Mouse (Mus musculus) Muller cell, postnatal 12 days (primary cell): ENCODE data around the gene Abhd10.
A peak's percentile ranks its signal among the peaks of the same experiment; 100 is the strongest.

Source experiments
- DNase-seq: peaks from one replicate; pipeline ENCODE4 v3.0.0-alpha.2; 2015; ENCODE audit errors: inconsistent ontology term

The Abhd10 gene

DNA sequence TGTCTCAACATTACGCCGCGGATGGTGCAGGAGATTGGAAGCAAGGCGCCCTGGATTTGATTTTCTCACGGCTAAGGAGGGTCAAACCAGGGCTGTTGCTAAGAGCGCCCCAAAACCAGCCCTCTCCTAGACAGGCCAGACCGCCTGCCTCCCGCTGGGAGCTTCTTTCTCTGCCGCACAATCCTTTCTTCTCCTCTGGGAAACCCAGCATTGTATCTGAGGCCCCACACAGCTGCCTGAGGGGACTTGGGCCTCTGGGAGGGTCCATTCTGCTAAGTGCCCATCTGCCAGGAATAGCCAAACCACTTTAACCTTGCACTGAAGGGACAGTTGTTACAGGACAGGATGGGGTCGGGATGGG, 18.0 kb downstream of the Abhd10 start:
- DNase-seq, result no peak

DNA sequence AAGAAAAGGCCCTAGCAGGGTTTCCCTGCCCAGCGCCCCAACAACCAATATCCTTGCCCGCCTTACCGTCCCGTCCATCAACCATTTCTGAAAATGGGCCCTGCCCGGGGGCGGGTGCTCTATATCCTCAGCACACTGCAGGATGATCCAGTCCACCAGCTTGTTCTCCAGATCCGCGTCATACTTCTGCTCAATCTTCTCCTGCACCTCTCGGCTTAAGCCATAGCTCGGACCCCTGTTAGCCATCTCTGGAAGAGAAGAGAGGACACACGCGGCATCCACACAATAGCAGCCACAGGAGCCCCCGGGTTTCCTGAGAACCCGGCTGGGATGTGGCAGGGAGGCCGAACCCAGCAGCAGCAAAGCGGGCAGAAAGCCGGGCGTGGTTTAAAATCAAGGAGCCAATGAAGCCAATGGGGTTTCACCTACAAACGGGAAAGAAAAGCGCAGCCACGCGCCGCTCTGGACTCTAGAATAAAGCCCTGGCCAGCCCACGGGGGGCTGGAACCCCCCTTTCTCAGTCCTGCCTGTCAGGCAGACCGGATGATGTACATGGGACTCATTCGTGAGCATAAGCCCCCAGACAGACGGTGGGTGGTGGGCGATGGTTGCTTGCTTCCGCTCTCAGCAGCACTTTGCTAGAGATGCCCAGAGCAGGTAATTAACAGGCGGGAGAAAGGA, 18.6 kb downstream of the Abhd10 start, which contains the start of gene Tagln3:
Gene Tagln3, minus strand, starts transcription at position 548 of the 681 bp plus-strand sequence.
- DNase-seq, result peak; percentile 51

- no peak for DNase-seq
These were observed 19.4 kb downstream of the Abhd10 start for GRCm38 (mm10) chr16:45723172-45723901.

- no peak for DNase-seq
These were observed 20.2 kb downstream of the Abhd10 start for GRCm38 (mm10) chr16:45722460-45722951.

DNA sequence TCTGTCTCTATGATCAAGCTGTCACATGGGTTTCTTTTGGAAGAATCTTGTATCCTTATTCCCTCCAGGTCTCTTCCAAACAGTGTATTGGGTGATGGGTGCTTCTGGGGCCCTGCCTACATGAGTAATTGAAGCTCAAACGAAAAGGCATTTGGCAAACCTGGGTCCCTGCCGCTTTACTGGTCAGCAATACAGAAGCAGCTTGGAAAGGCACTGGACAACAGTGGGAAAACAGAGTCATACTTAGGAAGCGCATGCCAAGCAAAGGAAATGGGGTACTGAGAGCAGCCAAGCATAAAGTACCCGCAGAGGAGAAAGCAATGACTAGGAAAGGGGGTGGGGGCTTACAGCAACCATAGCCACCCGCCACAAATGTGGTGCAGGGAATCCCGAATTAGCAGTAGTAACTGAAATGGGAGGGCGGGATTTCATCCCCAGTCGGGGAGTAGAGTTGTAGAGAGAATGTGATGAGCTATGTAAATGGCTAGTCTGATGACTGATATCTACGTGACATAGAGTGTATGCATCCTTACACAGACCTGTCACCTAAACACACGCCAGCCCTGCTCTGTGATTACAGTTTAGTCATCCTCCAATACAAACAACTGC, 22.6 kb downstream of the Abhd10 start:
- DNase-seq, result no peak

DNA sequence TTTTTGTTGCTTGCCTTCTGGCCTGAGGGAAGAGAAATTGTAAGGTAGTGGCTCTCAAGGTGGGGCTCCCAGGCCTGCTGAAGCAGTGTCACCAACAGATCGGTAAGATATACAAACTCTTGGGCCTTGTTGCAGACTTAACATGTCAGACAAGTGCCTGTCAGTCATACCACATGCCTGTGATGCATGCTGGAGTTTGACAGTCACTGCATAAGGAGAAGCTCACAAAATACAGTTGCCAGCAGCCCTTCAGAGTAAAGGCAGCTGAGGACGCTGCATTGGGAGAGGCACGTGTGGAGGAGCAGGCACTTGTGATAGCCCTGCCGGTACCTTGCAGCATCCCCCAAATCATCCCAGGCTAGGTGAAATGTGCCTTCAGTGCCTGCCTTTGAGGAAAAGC, 24.5 kb downstream of the Abhd10 start:
- no peak for DNase-seq

DNA sequence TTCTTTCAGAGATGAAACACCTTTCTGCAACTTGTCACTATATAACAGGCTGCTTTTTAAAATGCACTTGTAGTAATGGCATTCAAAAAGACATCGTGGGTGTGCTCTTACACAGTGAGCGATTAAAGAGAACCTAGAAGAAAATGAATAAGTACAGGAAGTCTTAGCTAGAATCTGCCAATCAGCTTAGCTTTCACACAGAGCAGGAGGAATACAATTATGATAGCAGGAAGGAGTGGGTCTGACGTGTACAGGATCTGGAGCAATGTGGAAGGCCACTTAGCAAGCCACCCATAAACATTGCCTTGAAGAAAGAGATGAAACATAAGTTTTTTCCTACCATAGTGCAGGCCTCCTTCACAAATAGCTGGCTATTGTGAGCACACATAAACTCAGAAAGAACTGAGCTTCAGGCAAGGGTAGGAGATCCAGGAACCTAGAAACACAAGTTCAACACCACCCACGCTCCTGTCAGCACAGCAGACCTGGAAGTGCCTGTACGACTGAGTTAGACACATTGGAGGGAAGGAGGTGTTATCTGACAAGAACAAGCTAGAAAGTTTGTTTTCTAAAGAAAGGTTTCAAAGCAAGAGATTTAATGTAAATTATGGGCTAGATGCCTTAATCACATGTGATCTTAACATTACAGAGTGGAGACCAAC, 28.1 kb downstream of the Abhd10 start:
- DNase-seq, result no peak

DNA sequence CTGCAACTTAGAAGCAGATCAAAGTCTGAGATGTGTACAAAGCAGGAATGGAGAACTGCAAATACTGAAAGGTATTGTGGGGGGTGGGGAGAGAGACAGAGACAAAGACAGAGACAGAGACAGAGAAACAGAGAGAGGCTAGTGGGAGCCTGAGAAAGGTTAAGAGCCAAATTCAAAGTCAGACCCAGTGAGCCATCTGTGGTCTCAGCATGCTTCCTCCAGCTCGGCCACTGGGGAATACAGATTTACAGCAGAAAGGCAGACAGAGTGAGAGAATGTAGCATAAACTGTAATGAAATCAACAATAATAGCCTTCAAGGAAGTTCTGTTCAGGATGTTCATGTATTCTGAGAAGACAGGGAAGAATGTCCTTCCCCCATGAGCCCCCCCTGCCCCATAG, 28.9 kb downstream of the Abhd10 start:
- no peak for DNase-seq

GRCm38 (mm10) chr16:45713261-45713660, 29.5 kb downstream of the Abhd10 start:
- DNase-seq, result no peak

DNA sequence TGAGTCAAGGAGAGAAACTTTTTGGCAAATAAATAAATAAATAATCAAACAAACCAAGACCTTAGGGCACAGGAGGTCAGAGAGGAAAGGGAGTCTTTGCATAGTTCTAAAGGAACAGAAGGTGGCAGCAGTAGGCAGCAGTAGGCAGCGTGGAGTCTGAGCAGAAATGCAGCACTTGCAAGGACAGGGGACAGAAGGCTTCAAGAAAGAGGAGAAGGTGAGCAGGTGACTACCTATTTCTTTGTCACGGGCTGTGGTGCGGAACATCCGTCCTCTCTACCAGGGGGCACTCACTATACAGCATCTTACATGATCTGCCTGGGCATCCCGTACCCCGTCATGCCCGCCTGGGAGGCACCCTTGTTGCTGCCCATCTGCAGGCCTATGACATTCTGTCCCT, 31.5 kb downstream of the Abhd10 start:
- DNase-seq, result no peak

DNA sequence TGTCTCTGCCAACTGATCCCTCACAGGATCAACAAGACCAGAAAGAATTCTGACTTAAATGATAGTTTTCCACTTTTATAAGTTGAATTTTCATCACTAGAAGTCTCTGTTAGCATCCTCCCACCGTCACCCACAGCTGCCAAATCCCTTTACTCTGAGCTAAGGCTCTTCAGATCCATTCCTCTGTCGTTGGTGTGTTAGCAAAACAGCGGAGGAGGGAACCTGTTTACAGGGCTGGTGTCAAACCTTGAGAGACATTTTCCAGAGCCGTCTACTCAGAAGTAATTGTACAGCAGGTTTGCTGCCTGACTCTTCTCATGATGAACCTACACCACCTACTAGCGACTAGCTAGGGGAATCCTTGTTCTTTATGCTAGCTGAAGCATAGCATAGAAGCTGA, 43.5 kb downstream of the Abhd10 start:
- no peak for DNase-seq

DNA sequence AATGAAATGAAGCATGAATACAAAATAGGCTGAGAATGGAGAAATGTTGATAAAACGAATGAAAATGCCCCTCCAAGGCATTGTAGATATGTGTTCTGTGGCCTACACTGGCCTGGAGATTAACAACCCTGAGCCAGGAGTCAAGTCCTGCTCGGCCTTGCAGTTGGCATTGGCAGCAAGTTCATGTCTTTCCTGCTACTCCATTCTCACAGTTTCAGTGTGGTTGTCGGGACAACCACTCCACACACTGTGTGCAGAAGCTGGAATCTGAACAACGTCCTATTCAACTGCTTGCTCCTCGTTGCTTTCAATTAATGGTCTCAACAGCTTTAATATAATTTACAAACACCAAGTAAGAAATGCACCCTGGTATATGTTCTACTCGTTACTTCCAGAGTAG, 44.8 kb downstream of the Abhd10 start:
- no peak for DNase-seq

DNA sequence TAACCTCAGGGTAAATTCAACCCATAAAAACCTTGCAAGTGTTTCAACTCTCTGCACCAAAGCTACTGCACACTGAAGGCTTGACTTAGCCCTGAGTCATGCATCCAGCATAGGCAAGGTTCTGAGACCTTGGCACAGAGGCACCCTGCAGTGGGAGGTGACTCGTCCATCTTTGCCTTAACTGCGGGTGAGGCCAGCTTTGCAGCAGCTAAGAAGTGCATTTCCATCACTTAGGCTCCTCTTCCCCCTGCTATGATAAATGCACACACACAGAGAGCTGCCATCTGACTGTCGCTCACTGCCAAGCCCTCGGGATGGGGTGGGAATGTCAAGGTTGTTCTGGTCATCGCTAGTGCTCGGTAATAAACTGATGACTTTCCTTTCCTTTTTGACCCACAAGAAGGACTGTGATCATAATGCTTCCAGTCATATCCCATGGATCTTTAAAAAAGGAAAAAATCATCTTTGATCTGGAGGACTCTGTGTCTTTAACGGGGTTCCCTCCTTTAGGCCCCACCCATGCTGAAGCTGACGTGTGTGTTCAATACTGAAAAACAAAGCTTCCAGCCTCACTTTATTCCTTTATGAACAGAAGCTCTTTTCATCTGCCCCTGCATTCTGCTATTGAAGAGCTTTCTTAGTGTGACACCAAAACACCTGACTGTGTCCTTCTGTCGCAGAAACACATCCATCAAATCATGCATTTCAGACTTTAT, 47.2 kb downstream of the Abhd10 start:
- peak; percentile 14 for DNase-seq

DNA sequence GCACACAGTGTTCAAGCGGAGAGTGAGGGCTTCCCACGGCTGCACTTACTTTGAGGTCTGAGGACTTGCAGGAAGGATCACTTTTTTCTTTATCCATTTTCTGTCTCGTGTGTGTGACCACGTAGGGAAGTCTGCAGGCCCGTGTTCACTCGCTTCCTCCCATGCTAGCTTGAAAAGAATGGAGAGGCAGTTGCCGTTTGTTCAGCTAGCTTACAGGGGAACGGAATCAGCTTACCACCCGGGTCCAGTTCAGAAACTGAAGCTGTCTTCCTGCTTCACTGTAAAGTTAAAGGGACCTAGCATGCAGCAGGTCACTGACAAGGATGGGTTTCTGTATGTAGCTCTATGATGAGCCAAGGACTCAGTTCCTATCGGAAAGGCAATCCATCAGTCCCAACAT, 49.2 kb downstream of the Abhd10 start, which contains the start of gene Tmprss7:
Gene Tmprss7, minus strand, starts transcription at position 101 of the 400 bp plus-strand sequence.
- DNase-seq, result no peak

DNA sequence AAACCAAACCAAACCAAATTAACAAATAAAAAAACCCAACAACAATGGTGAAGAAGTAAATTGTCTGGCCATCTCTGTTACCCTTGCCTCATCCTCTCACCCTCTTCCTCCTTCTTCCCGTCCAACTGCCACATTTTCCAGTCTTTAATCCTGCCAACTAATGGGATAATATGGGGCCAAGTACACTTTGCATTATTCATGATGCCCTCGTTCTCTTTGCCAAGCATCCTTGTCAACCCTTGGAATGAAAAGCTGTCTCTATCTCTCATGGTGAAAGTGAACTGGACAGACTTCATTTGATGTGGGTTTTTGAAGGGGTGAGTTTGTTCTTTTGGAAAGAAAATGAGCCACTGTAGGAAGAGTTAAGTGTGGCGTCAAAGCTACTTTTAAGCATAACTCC, 49.9 kb downstream of the Abhd10 start:
- no peak for DNase-seq

GRCm38 (mm10) chr16:45690178-45690577, 52.6 kb downstream of the Abhd10 start:
- DNase-seq, result peak; percentile 41

DNA sequence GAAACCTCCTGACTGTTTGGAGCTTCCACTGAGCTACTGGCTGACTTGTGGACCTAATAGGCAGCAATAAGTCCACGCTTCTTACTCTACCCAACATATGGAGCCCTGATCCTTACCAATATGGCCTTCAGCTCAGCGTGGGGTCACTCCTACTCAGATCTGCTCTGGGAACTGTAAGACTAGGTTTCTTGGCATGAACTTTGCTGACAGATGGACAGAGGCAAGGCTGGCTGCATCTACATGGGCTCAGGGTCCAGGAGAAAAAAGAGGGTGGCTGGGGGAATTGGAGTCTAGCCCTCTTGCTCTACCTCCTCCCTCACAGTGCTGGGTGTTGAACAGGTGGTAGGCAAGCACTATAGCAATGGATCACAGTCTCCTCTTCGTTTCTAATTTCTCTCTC, 55.9 kb downstream of the Abhd10 start:
- DNase-seq, result no peak

DNA sequence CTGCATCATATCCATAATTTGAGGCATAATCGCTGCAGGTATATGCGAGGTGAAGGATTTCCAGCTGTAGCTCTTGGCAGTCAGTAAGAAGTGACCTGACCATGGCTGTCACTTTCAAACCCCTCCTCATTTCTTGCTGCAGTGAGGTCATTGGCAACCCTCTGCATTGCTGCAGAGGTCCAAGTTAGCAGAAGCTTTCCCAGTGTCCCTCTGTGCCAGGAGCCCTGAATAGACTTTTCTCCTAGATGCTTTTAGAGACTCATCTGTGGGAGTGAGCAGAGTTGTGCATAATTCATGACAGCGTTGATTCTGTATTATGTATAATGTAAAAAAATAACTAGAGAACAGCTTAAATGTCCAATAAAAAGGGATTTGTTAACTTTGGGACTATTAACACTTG, 57.5 kb downstream of the Abhd10 start:
- no peak for DNase-seq

DNA sequence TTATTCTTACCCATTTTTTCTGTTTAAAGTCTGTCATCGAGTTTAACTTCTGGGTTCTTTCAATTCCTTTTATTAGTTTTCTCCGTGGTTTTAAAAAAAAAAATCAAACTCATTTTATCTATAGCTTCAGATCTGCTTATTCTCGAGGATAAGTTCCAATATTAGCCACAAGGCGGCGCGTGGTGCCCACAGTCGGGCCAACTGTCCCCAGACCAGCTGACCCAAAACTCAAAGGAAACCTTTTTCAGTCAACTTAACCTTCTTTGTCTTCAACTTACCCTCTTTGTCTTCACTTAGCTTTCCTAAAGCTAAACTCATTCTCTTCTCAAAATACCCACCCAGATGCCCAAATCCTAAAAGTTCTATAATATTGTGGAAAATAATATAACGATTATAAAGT, 57.9 kb downstream of the Abhd10 start:
- peak; percentile 38 for DNase-seq
